Mouse (Mus musculus): ENCODE results near the gene Rhbg. TPM values are rescaled to one million over a fixed set of nuclear protein-coding genes. Genes with fewer than 3 reads are reported as not detected.
"Not testable (repeated sequence)": the region's sequence is repeated elsewhere in the genome, so short reads cannot be mapped to it uniquely, and the experiment has no call there.

Rhbg gene
- polyA plus RNA-seq, 1 experiment = 0.08 TPM

DNA sequence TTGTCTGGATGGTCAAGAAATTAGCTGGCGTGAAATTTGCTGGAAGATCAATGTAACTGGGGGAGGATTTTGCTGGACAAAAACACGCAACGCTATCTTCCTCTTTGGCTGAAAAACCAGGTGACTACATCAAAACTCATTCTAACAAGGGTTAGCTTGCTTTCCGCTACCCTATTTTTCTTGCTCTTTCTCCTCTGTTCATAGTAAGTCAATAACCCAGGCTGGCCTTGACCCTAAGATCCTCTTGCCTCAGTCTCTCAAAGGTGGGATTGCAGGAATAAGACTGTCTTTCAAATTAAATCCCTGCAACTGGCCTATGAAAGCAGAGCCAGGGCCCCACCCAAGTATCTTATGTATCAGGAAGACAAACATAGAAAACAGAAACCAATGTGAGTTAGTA, 32.6 kb upstream of the Rhbg start, which contains the start of gene Gm38392:
TSS of gene Gm38392 (minus strand) at position 101 of the 400 bp plus-strand sequence.
- WGBS = 99% methylated on average over 4 of the region's 4 CpGs
- no peak for DNase-seq
- Histone ChIP-seq H3K27ac (ENCODE audit: insufficient read depth, low read length) (no peak within 1 kb of the TSS), H3K27me3 (ENCODE audit: control insufficient read depth, insufficient read depth, low read length) (no peaks in the 10 kb centered on the region), H3K4me1 (ENCODE audit: control insufficient read depth, insufficient read depth, low read length) (no peaks in the 10 kb centered on the region), H3K4me3 (replicated peaks; ENCODE audit: insufficient read depth, low read depth, low read length) (no peak within 1 kb of the TSS)
- TF ChIP-seq POLR2A (IDR thresholded peaks at IDR 0.05; ENCODE audit: borderline replicate concordance, insufficient read depth, low read length) (no peak), CTCF (IDR thresholded peaks at IDR 0.05; ENCODE audit: borderline replicate concordance, insufficient read depth, low read depth, low read length) (no peak)

GRCm38 (mm10) chr3:88285565-88285895, 31.0 kb upstream of the Rhbg start:
- WGBS = 100% methylated on average over 2 of the region's 2 CpGs
- not testable (repeated sequence) for H3K4me3 ChIP-seq (replicated peaks; ENCODE audit: insufficient read depth, low read depth, low read length); H3K4me1 ChIP-seq (ENCODE audit: control insufficient read depth, insufficient read depth, low read length)

DNA sequence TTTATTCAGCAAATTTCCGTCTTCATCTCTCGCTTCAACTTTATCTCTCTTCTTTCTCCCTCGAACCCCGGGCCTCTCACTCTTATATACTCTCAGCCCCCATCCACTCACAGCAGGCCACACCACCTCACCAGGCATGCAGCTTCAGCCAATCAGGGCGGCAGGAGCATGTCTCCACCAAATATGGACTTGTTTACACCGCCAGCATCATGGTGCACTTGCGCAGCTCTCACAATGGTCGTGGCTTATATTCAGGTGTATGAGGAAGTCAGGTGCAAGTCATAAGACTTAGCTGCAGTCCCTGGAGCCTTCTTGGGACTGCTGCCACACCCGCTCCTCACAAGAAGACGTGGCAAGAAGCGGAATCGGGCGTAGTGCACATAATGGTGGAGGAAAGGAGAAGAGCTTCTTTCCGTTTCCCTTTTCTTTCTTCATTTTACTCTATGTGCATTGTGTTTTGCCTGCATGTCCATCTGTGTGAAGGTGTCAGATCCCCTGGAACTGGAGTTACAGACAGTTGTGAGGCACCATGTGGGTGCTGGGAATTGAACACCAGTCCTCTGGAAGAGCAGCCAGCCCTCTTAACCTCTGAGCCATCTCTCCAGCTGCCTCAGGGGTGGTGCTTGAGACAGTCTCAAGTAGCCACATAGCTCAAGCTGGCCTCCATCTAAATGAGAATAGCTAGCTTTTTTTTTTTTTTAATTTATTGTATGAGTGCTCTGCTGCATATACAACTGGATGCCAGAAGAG, 30.5 kb upstream of the Rhbg start:
- not testable (repeated sequence) for H3K4me1 ChIP-seq (ENCODE audit: control insufficient read depth, insufficient read depth, low read length); H3K4me3 ChIP-seq (replicated peaks; ENCODE audit: insufficient read depth, low read depth, low read length); H3K27ac ChIP-seq (ENCODE audit: insufficient read depth, low read length); H3K27me3 ChIP-seq (ENCODE audit: control insufficient read depth, insufficient read depth, low read length); DNase-seq
- 94% methylated on average over 14 of the region's 14 CpGs for WGBS

More at GRCm38 (mm10) chr3:88285565-88285895, 31.0 kb upstream of the Rhbg start:
- not testable (repeated sequence) for H3K27me3 ChIP-seq (ENCODE audit: control insufficient read depth, insufficient read depth, low read length); H3K27ac ChIP-seq (ENCODE audit: insufficient read depth, low read length); DNase-seq

DNA sequence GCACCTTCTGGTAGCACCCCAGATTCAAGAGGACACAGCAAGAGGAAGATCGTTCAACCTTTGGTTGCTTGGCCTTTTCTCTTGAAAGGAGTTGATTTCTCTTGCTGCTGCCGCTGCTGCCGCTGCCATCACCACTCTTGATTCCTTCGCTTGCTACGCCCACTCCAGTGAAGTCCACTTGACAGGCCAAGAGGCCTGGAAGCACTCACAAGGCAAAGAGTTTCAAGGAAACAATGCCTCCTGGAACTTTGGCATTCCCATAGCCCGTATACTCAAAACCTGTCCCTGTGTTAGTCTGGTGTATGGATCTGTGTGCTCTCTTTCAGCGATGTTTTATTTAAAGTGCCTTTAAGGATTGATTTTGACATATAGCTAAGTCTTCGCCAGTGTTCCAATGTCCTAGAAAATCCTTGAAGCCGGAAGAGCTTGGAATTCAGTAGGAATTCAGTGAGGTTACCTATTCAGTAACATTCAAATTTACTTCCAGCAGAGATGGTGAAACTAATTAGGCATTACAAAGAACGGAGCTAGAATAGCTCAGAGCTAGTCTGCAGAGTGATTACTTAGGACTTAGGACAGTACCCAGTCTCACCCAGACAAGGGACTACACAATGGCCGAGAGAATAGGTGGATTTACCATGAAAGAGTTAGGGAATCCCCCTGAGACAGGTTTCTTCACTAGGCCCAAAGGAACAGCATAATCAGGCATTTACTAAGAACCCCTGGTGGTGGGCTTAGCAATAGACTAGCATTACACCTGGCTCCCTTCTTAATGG, 26.8 kb upstream of the Rhbg start:
- H3K4me1 ChIP-seq (ENCODE audit: control insufficient read depth, insufficient read depth, low read length); H3K4me3 ChIP-seq (replicated peaks; ENCODE audit: insufficient read depth, low read depth, low read length); DNase-seq; H3K27ac ChIP-seq (ENCODE audit: insufficient read depth, low read length); H3K27me3 ChIP-seq (ENCODE audit: control insufficient read depth, insufficient read depth, low read length): not testable (repeated sequence)
- WGBS = 62% methylated on average over 11 of the region's 11 CpGs

- no peak overlapping the region for H3K27ac ChIP-seq (ENCODE audit: insufficient read depth, low read length)
- H3K27me3 ChIP-seq (ENCODE audit: control insufficient read depth, insufficient read depth, low read length) = no peaks in the 10 kb centered on the region
- no peak overlapping the region for H3K4me3 ChIP-seq (replicated peaks; ENCODE audit: insufficient read depth, low read depth, low read length)
- TF ChIP-seq POLR2A (IDR thresholded peaks at IDR 0.05; ENCODE audit: borderline replicate concordance, insufficient read depth, low read length) = no peak
- no peak for TF ChIP-seq CTCF (IDR thresholded peaks at IDR 0.05; ENCODE audit: borderline replicate concordance, insufficient read depth, low read depth, low read length)
- H3K4me1 ChIP-seq (ENCODE audit: control insufficient read depth, insufficient read depth, low read length) = no peaks in the 10 kb centered on the region
- no peak for DNase-seq
- 92% methylated on average over 2 of the region's 2 CpGs for WGBS
These were observed 25.5 kb upstream of the Rhbg start for GRCm38 (mm10) chr3:88280035-88280434.

DNA sequence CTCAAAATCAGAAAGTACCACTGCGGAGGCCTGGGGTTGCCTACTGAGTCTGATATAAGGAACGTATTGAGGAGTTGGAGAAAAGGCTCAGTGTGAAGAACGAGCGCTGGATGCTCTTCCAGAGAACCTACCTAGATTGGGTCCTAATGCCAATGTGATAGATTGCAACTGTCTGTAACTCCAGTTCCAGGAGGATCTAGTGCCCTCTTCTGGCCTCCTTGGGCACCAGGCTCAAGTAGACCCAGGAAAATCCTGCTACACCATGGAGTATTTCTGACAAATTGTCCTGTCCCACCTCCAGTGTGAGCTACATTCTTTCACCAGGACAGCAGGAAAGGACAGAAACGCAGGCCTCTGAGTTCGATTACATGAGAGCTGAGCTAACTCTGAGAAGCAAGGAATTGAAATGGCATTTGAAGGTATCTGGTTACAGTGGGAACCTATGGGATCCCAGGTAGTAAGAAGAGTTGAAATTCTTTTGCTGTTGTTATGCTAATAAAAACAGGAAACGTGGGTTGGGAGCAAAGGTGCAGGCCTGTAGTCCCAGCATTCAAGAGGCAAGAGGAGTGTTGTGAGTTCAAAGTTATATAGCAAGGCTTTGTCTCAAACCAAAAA, 22.1 kb upstream of the Rhbg start:
- TF ChIP-seq POLR2A (IDR thresholded peaks at IDR 0.05; ENCODE audit: borderline replicate concordance, insufficient read depth, low read length) = no peak
- TF ChIP-seq CTCF (IDR thresholded peaks at IDR 0.05; ENCODE audit: borderline replicate concordance, insufficient read depth, low read depth, low read length) = peak; percentile 61; the same call in 1 of the 2 replicates
- DNase-seq = peak; percentile 25 to 32
- Histone ChIP-seq H3K4me3 (replicated peaks; ENCODE audit: insufficient read depth, low read depth, low read length) (no peak overlapping the region), H3K27me3 (ENCODE audit: control insufficient read depth, insufficient read depth, low read length) (no peaks in the 10 kb centered on the region), H3K4me1 (ENCODE audit: control insufficient read depth, insufficient read depth, low read length) (no peaks in the 10 kb centered on the region), H3K27ac (ENCODE audit: insufficient read depth, low read length) (no peak overlapping the region)
- WGBS = 42% methylated on average over 7 of the region's 7 CpGs

- TF ChIP-seq CTCF (IDR thresholded peaks at IDR 0.05; ENCODE audit: borderline replicate concordance, insufficient read depth, low read depth, low read length) (no peak), POLR2A (IDR thresholded peaks at IDR 0.05; ENCODE audit: borderline replicate concordance, insufficient read depth, low read length) (no peak)
- WGBS = 80% methylated on average over 2 of the region's 2 CpGs
These were observed 21.6 kb upstream of the Rhbg start for GRCm38 (mm10) chr3:88276121-88276520.

DNA sequence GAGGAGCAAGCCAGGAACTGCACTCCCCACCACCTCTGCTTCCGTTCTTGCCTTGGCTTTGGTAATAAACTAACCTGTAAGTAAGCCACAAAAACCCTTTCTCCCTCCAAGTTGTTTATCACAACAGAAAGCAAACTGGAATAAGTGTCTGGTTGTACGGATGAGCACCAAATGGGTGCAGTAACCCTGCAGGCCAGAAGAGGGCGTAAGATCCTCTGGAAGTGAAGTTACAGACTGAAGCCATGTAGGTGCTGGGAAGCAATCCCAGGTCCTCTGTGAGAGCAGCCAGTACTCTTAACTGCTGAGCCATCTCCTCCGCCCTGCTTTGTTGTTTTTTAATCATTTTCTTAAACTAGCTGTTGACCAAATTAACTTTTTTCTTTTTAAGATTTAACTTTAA, 19.5 kb upstream of the Rhbg start:
- DNase-seq = no peak
- no peak overlapping the region for H3K27ac ChIP-seq (ENCODE audit: insufficient read depth, low read length)
- no peaks in the 10 kb centered on the region for H3K4me1 ChIP-seq (ENCODE audit: control insufficient read depth, insufficient read depth, low read length)
- WGBS = 95% methylated on average over 4 of the region's 4 CpGs
- H3K4me3 ChIP-seq (replicated peaks; ENCODE audit: insufficient read depth, low read depth, low read length) = no peak overlapping the region
- H3K27me3 ChIP-seq (ENCODE audit: control insufficient read depth, insufficient read depth, low read length) = no peaks in the 10 kb centered on the region
- TF ChIP-seq CTCF (IDR thresholded peaks at IDR 0.05; ENCODE audit: borderline replicate concordance, insufficient read depth, low read depth, low read length) (0 out of 2 replicates have a peak, but pooled peaks have one; percentile 27), POLR2A (IDR thresholded peaks at IDR 0.05; ENCODE audit: borderline replicate concordance, insufficient read depth, low read length) (no peak)

More at GRCm38 (mm10) chr3:88276121-88276520, 21.6 kb upstream of the Rhbg start:
- no peak for DNase-seq
- H3K4me1 ChIP-seq (ENCODE audit: control insufficient read depth, insufficient read depth, low read length) = no peaks in the 10 kb centered on the region
- H3K27me3 ChIP-seq (ENCODE audit: control insufficient read depth, insufficient read depth, low read length) = no peaks in the 10 kb centered on the region
- no peak overlapping the region for H3K27ac ChIP-seq (ENCODE audit: insufficient read depth, low read length)
- H3K4me3 ChIP-seq (replicated peaks; ENCODE audit: insufficient read depth, low read depth, low read length) = no peak overlapping the region
